Mouse (Mus musculus): Measurements from ENCODE around the gene Gm4792. TPM values are rescaled to one million over a fixed set of nuclear protein-coding genes. Genes with fewer than 3 reads are reported as not detected.

Gm4792 gene
- polyA plus RNA-seq, 1 experiment from 2014 or later: 0.45 TPM

DNA sequence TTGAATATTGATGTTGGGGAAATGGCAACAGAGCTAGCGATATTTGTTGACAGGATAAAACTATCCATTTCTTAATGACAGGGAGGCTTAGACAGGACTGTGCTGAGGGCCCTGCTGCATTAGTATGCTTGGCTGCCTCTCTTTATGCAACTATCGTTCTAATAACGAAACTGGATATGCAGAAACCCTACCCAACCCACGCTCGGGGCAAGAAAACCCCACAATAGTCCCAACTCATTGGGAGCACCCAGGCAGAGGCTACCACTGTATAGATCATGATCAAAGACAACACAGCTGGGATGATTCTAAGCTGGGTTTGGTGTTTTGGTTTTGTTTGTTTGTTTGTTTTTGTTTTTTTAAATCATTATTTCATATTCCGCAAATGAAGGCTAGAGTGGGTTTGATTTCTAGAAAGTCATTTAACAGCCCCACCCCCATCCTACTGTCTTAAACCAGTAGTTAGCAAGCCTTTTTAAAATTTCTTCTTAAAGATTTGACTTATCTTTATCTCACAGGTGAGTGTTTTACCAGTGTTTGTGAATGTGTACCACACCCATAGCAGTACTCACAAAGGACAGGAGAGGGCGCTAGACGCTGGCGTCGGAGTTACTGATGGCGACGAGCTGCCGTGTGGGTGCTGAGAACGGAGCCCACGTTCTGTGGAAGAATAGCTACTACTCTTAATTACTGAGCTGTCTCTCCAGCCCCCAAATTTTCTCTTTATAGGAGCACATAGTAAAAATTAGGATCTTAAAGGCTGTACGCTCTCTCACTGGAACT lies 34.0 kb upstream of the Gm4792 start:
- H3K4me2 ChIP-seq: no peak overlapping the region
- H3K36me3 ChIP-seq: no peaks in the 10 kb centered on the region
- no peak overlapping the region for H3K4me3 ChIP-seq
- H3K4me1 ChIP-seq (replicated peaks): peaks cover 13% of the 10 kb centered on the region
- H3K27me3 ChIP-seq: no peaks in the 10 kb centered on the region
- 83% methylated on average over 16 of the region's 16 CpGs for WGBS
- H3K9me3 ChIP-seq: no peaks in the 10 kb centered on the region
- H3K9ac ChIP-seq: no peak overlapping the region
- no peak for ATAC-seq (ENCODE audit: low FRiP score)
- no peak overlapping the region for H3K27ac ChIP-seq

DNA sequence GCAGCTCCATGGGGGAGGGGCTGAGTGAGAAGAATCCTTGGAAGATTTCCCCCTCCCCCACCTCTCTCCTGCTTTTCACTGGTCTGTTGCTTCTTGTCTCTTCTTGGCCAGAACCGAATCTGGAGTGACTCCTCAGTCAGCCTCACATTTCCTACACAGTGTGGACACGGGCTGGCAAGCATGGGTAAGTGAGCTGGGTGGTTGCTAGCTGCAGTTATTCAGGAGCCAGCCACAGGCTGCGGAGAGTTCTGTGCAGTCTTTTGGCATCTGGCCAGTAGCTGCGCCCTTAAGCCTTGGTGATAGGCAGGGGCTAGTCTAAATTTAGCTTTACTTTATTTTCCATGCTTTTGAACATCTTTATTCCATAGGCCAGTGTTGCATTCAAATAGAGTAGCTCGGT lies 31.5 kb upstream of the Gm4792 start:
- Histone ChIP-seq H3K27ac (no peak overlapping the region), H3K36me3 (peaks cover 4% of the 10 kb centered on the region), H3K4me3 (no peak overlapping the region), H3K4me1 (replicated peaks) (peaks cover 8% of the 10 kb centered on the region), H3K9ac (no peak overlapping the region), H3K9me3 (0 out of 2 replicates have a peak, but pooled peaks cover under 1% of the 10 kb centered on the region), H3K27me3 (no peaks in the 10 kb centered on the region), H3K4me2 (no peak overlapping the region)
- no peak for ATAC-seq (ENCODE audit: low FRiP score)
- 37% methylated on average over 5 of the region's 5 CpGs for WGBS

DNA sequence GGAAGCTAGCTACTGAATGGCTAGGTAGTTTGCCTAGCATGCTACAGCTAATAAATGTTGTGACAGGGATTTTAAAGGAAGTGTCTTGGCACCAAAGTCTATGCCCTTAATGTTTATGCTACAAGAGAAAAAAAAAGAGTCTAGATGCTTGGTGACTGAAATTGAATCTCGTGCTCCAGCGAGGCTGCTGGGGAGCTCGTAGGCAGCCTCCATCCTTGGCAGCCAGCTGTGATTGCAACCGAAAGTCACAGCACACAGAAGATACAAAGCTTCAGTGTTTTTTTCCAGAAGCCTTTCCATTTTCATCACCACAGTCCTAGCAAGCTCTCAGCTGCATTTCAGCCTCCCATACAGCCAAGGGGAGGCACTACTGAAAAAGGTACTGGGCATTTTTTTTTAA lies 20.1 kb upstream of the Gm4792 start:
- H3K4me2 ChIP-seq: no peak overlapping the region
- H3K4me3 ChIP-seq: no peak overlapping the region
- H3K36me3 ChIP-seq: no peaks in the 10 kb centered on the region
- WGBS: 33% methylated on average over 4 of the region's 4 CpGs
- ATAC-seq (ENCODE audit: low FRiP score): no peak
- no peaks in the 10 kb centered on the region for H3K27me3 ChIP-seq
- no peak overlapping the region for H3K9ac ChIP-seq
- H3K27ac ChIP-seq: no peak overlapping the region
- H3K9me3 ChIP-seq: no peaks in the 10 kb centered on the region
- peaks cover 5% of the 10 kb centered on the region; the same call in 1 of the 2 replicates for H3K4me1 ChIP-seq (replicated peaks)

DNA sequence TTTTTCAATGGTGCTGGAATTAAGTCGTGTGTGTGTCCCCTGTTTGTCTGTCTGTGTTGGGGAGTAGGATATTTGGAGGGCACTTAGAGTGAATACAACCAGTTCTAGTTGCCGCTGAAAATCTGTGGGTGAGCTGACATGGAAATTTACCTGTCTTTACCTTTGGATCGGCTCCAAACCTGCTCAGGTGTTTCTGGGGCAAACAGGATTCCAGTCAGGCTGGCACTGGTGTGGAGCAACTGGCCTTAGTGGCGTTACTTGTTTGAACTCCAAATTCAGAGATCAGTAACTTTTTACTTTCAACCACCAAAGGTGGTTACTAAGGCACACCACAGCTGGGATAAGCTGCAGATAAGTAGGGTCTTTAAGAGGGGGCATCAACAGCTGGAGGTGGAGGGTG lies 14.6 kb upstream of the Gm4792 start:
- WGBS: 85% methylated on average over 4 of the region's 4 CpGs
- ATAC-seq (ENCODE audit: low FRiP score): no peak

DNA sequence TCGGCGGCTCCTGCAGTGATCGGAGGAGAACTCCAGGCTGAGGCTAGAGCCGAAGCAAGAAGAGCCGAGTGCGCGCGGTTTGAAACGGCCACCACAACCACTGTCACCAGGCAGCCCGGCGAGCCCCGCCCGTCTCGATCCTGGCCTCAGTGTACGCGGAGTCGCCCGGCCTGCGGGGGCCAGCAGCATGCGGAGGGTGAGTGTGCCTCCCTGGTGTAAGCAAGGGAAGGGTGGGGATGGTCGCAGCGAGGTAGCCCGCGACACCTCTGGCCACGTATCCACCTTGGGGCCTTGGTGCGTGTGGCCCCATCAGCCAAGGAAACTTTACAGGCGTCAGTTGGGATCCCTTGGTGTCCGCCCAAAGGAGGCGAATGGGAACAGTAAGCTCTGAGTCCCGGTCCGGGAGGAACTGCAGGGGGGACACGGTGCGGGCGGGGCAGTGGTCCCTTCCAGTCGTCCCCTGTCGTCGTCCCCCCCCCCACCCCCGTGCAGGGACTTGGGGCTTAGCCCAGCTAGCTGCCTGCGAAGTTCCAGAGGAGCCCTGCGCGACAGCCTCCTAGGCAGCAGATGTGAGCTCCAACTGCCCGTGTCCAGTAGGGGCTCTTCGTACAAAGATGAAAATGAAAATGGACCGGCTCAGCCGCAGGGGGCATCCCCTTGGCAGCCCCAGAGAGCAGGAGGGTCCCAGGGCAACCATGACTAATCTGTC lies 13.7 kb upstream of the Gm4792 start:
- no peaks in the 10 kb centered on the region for H3K27me3 ChIP-seq
- H3K4me3 ChIP-seq: peak overlapping the region; percentile 46
- no peaks in the 10 kb centered on the region for H3K36me3 ChIP-seq
- peak overlapping the region; percentile 70 for H3K9ac ChIP-seq
- under 1% methylated on average over 45 of the region's 45 CpGs for WGBS
- peak overlapping the region; percentile 77 for H3K4me2 ChIP-seq
- peaks cover 4% of the 10 kb centered on the region; the same call in 1 of the 2 replicates for H3K9me3 ChIP-seq
- ATAC-seq (ENCODE audit: low FRiP score): peak; percentile 86
- H3K27ac ChIP-seq: no peak overlapping the region
- peaks cover 17% of the 10 kb centered on the region for H3K4me1 ChIP-seq (replicated peaks)

More for the DNA sequence above, 14.6 kb upstream of the Gm4792 start:
- Histone ChIP-seq H3K4me1 (replicated peaks) (peaks cover 17% of the 10 kb centered on the region), H3K4me2 (no peak overlapping the region; the same call in 1 of the 2 replicates), H3K9me3 (peaks cover 4% of the 10 kb centered on the region; the same call in 1 of the 2 replicates), H3K36me3 (no peaks in the 10 kb centered on the region), H3K4me3 (no peak overlapping the region), H3K27ac (no peak overlapping the region), H3K27me3 (no peaks in the 10 kb centered on the region), H3K9ac (no peak overlapping the region)

DNA sequence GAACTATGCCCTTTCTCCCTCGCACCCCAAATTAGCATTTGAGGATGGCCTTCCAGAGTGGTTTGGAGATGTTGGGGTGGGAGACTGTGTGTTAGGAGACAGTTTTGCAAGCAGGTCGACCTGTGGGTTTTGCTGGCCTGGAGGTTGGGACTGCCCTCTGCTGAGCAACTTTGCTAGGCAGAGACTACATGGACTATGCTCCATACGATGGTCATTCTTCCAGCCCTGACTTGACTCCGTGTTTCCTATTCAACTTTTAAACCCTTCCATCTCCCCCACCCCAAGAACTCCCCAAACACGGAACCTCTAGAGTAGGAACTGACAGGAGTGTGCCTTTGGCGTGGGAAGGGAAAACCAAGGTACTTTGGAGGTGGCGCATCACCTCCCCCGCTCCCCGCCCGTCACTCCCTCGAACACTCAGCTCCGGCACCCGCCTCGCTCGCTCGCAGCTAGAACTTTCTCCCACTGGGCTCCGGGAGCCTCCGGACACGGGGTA lies 13.1 kb upstream of the Gm4792 start, which contains the start of gene Tmcc3:
TSS of gene Tmcc3 (plus strand) at position 439 of the 496 bp plus-strand sequence.
- peaks cover 17% of the 10 kb centered on the region for H3K4me1 ChIP-seq (replicated peaks)
- WGBS: 2% methylated on average over 19 of the region's 19 CpGs
- H3K27me3 ChIP-seq: no peaks in the 10 kb centered on the region
- H3K4me2 ChIP-seq: peak within 1 kb of the TSS; percentile 77
- H3K4me3 ChIP-seq: peak within 1 kb of the TSS; percentile 46
- no peaks in the 10 kb centered on the region for H3K36me3 ChIP-seq
- peak; percentile 44; the same call in 1 of the 2 replicates for ATAC-seq (ENCODE audit: low FRiP score)
- peaks cover 4% of the 10 kb centered on the region; the same call in 1 of the 2 replicates for H3K9me3 ChIP-seq
- no peak within 1 kb of the TSS; the same call in 1 of the 2 replicates for H3K27ac ChIP-seq
- peak within 1 kb of the TSS; percentile 70 for H3K9ac ChIP-seq

DNA sequence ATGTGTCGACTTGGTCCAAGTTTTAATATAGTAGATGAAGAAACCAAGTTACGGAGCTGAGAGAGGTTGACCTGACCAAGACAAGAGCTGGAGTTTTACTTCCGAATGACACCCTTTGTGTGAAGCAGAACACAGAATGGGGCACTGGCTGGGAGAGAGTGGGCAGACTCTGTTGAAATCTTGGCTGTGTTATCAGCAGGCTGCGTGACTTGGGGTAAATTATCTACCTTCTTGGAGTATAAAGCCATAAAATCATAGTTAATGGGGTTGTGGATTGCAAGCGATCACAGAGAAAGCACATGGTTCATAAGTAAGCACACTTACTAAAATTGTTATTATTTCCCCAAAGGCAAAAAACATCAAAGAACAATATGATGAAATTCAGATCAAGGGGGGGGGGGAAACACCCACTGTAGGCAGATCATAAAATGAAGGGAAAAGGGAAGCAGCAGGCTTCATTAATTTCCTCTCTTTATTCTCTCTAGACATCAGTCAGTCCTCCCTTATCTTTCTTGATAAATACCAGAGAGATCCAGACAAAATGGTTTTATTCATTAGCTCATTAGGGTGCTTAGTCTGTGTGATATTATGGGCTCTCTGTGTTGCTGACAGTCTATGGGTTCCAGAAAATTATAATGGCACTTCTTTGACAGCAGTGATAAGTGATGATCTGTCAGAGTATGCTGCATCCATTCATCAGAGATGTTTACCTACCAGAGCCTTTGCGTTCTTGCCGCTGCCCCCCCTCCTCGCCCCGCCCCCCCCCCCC lies 12.2 kb upstream of the Gm4792 start:
- 53% methylated on average over 9 of the region's 9 CpGs for WGBS
- Histone ChIP-seq H3K9ac (no peak overlapping the region), H3K27ac (no peak overlapping the region; the same call in 1 of the 2 replicates), H3K9me3 (peaks cover 4% of the 10 kb centered on the region; the same call in 1 of the 2 replicates), H3K4me3 (no peak overlapping the region), H3K27me3 (no peaks in the 10 kb centered on the region), H3K4me1 (replicated peaks) (peaks cover 17% of the 10 kb centered on the region), H3K4me2 (no peak overlapping the region), H3K36me3 (no peaks in the 10 kb centered on the region)
- ATAC-seq (ENCODE audit: low FRiP score): peak; percentile 40

DNA sequence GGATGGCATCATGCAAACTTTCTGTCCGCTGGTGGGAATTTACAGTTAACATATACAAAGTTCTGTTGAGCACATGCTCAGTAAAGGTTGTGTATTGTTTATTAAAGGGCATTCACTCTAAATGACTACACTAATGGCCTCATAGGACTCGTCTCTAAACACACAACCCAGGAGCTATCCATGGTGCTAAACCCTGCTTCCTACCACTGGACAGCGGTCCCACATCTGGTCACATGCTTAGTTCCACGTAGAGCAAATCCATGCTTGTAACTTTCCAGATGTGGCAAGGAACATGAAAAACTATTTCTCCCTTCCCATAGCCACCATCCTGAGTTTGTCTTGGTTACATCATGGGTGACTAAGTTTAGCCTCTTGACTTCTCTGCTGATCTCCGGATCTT lies 7.0 kb upstream of the Gm4792 start:
- Histone ChIP-seq H3K4me1 (replicated peaks) (no peaks in the 10 kb centered on the region), H3K27ac (no peak overlapping the region), H3K4me2 (no peak overlapping the region), H3K9me3 (peaks cover 7% of the 10 kb centered on the region; the same call in 1 of the 2 replicates), H3K9ac (no peak overlapping the region), H3K27me3 (no peaks in the 10 kb centered on the region), H3K36me3 (no peaks in the 10 kb centered on the region), H3K4me3 (no peak overlapping the region)
- no peak for ATAC-seq (ENCODE audit: low FRiP score)
- WGBS: 65% methylated on average over 5 of the region's 5 CpGs

DNA sequence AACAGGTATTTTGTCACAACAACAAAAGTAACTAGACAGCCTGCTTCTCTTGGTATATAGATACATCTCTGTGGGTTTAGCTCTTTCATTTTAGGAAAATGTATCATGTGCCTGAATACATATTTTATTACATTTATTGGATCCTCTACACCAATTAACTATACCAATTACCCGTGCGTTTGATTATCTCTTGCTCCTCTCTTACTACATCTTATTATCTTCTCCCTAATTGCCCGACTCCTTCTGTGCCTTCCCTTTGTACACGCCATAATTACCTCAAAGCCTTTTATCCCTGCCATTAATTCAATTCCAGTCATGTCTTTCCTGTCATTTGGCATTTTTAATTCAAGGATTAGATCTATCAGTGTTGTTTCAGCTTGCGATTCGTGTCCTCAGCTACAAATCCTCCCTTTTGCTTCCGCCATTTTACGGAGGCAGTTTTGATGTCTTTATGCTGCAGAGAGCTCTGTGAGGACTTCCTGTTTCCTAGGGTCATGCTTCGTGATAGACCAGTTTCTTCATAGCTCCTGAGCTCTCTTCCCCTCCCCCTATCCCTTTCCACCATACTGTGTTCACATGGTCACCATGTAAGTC lies 5.7 kb upstream of the Gm4792 start:
- H3K36me3 ChIP-seq: no peaks in the 10 kb centered on the region
- no peak for ATAC-seq (ENCODE audit: low FRiP score)
- no peaks in the 10 kb centered on the region for H3K4me1 ChIP-seq (replicated peaks)
- H3K4me3 ChIP-seq: no peak overlapping the region
- H3K4me2 ChIP-seq: no peak overlapping the region
- 68% methylated on average over 9 of the region's 9 CpGs for WGBS
- H3K9me3 ChIP-seq: peaks cover 5% of the 10 kb centered on the region; the same call in 1 of the 2 replicates
- H3K27ac ChIP-seq: no peak overlapping the region
- no peaks in the 10 kb centered on the region for H3K27me3 ChIP-seq
- H3K9ac ChIP-seq: no peak overlapping the region

DNA sequence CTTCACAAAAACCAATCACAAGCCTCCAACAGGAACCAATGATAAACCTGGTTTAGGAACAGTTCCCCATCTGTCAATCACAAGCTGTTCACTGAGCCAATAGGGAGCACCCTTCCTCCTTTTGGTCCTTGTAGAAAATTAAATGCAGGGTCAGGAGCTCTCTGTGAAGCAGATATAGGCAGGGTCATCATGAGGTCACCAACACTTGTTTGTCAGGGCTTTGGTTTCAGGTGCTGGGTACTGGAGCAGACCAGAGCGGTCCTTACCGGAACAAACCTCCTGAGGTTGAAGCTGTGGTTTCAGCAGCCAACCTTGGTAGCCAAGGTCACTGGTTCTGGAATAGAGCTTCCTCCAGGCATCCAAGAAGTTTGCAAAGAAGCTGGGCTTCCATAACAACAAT lies 798 bp upstream of the Gm4792 start:
- H3K27me3 ChIP-seq: no peaks in the 10 kb centered on the region
- ATAC-seq (ENCODE audit: low FRiP score): no peak
- 93% methylated on average over 2 of the region's 2 CpGs for WGBS

DNA sequence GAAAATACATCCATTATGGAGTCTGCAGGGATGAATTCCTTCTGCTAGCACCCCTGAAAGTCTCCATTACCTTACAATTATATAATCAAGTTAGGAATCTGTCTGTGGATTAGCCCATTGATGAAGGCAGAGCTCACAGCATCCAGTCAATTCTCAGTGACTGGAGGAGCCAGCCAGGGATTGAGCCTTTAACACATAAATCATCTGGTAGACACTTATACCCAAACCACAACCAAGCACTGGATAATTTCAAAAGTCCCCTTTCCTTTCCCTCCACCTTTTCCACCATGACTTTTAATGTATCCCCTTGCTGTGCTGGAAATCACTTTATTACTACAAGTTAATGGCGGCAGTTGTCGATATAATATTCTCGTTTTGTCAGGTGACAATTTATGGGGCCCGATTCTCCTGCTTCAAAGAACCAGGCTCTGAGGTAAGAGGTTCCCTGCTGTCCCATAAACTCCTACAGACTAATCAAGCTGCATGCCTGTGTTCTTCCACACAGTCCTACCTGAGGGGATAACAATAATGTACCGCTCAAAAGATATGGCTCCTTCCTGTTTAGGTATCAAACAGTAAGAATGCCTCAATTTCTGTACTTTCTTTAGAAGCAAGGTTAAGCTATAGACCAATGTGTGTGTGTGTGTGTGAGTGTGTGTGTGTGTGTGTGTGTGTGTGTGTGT lies 2.4 kb downstream of the Gm4792 start:
- H3K4me3 ChIP-seq: no peak overlapping the region
- H3K27ac ChIP-seq: peak overlapping the region; percentile 82; the same call in 1 of the 2 replicates
- H3K9ac ChIP-seq: no peak overlapping the region
- 0 out of 2 replicates have a peak, but pooled peaks have one; percentile 1 for ATAC-seq (ENCODE audit: low FRiP score)
- no peaks in the 10 kb centered on the region for H3K36me3 ChIP-seq
- WGBS: 84% methylated on average over 5 of the region's 5 CpGs
- H3K27me3 ChIP-seq: no peaks in the 10 kb centered on the region
- H3K9me3 ChIP-seq: no peaks in the 10 kb centered on the region
- peaks cover 27% of the 10 kb centered on the region for H3K4me1 ChIP-seq (replicated peaks)
- H3K4me2 ChIP-seq: no peak overlapping the region

More for the DNA sequence above, 798 bp upstream of the Gm4792 start:
- no peak overlapping the region for H3K4me2 ChIP-seq
- H3K36me3 ChIP-seq: no peaks in the 10 kb centered on the region
- 0 out of 2 replicates have a peak, but pooled peaks cover 3% of the 10 kb centered on the region for H3K9me3 ChIP-seq
- H3K4me3 ChIP-seq: no peak overlapping the region
- H3K9ac ChIP-seq: no peak overlapping the region
- peaks cover 27% of the 10 kb centered on the region for H3K4me1 ChIP-seq (replicated peaks)
- no peak overlapping the region for H3K27ac ChIP-seq
